Mouse (Mus musculus): ENCODE data around the gene Hist1h3e. TPM values are rescaled to one million over a fixed set of nuclear protein-coding genes. Genes with fewer than 3 reads are reported as not detected.
"Not testable (repeated sequence)": the region's sequence is repeated elsewhere in the genome, so short reads cannot be mapped to it uniquely, and the experiment has no call there.

Hist1h3e gene
- total RNA-seq, 2 experiments from 2014 or later: 49.0 to 79.9 TPM

DNA sequence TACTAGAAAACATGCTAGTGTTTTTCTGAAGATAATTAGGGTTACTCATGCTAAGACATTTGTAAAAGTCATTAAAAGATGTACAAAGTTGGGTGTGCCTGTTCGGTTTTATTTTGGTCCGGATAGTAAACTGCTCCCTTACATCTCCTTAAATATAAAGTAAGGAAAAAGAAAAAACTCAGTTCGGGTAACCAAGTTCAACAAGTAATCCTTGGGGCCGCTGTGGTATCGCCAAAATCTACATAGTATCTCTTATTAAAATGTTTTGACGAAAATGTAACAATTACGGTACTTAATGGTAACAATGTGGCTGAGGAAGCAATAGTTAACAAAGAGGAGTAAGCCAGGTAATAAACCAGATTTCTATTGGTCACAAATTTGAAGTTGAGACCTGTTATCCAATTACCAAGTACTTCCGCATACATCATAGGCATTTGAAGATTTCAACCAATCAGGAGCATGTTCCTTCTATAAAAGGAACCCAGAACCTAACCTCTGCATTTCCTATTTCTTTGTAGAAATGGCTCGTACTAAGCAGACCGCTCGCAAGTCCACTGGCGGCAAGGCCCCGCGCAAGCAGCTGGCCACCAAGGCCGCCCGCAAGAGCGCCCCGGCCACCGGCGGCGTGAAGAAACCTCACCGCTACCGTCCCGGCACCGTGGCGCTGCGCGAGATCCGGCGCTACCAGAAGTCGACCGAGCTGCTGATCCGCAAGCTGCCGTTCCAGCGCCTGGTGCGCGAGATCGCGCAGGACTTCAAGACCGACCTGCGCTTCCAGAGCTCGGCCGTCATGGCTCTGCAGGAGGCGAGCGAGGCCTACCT lies 18.0 kb downstream of the Hist1h3e start, which contains the start of gene Hist1h3f:
Gene Hist1h3f (plus strand): TSS at position 88 of the 822 bp plus-strand sequence.
- intact Hi-C loops (cut with DNase I): loop anchor here (5.0 kb wide), 1 partner anchor 153 kb away; the partner anchor contains the start of genes Hist1h1t and Hist1h4c
- DNase-seq: peak; percentile 68

DNA sequence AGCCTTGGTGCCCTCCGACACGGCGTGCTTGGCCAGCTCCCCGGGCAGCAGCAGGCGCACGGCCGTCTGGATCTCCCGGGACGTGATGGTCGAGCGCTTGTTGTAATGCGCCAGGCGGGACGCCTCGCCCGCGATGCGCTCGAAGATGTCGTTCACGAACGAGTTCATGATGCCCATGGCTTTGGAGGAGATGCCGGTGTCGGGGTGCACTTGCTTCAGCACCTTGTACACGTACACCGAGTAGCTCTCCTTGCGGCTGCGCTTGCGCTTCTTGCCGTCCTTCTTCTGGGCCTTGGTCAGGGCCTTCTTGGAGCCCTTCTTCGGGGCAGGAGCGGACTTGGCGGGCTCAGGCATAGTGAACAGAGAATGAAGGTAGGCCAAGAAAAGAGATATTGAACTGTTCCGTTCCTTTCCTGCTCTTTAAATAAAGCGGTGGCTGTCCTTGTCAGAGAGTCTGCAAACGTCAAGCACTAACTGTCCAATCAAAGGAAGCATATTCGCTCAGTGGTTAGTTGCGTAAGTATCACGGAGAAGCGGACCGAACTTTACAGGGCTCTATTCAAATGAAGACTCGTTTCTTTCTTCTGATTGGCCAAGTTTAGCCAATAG lies 19.1 kb downstream of the Hist1h3e start, which contains the start of gene Hist1h2bh:
Gene Hist1h2bh (minus strand): TSS at position 394 of the 609 bp plus-strand sequence.
- peak; percentile 40 to 58 for DNase-seq

DNA sequence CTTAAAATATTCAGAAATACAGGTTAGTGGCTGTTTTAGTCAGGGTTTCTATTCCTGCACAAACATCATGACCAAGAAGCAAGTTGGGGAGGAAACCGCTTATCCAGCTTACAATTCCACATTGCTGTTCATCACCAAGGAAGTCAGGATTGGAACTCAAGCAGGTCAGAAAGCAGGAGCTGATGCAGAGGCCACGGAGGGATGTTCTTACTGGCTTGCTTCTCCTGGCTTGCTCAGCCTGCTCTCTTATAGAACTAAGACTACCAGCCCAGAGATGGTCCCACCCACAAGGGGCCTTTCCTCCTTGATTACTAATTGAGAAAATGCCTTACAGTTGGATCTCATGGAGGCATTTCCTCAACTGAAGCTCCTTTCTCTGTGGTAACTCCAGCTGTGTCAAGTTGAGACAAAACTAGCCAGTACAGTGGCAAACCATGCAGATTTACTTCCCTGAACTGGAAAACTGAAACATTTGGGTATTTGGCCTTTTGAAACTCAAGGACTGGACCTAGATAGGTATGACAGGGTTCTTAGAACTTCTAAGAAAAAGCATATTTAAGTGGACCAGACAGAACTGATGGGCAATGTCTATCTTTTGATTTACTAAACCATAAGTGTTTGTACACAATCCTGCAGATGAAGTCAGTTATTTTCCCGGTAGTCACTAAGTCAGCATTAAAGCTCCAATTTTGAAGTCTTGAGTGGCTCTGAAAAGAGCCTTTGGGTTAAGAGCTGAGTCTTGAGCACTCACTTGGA lies 19.8 kb downstream of the Hist1h3e start:
- DNase-seq: not testable (repeated sequence)
- intact Hi-C loops (cut with DNase I): loop anchor here (5.0 kb wide), 1 partner anchor 155 kb away; the partner anchor contains the start of genes Hist1h1t and Hist1h4c

More for the DNA sequence above, 19.1 kb downstream of the Hist1h3e start, which contains the start of gene Hist1h2bh:
- intact Hi-C loops (cut with DNase I): loop anchor here (5.0 kb wide), 1 partner anchor 154 kb away; the partner anchor contains the start of genes Hist1h1t and Hist1h4c

DNA sequence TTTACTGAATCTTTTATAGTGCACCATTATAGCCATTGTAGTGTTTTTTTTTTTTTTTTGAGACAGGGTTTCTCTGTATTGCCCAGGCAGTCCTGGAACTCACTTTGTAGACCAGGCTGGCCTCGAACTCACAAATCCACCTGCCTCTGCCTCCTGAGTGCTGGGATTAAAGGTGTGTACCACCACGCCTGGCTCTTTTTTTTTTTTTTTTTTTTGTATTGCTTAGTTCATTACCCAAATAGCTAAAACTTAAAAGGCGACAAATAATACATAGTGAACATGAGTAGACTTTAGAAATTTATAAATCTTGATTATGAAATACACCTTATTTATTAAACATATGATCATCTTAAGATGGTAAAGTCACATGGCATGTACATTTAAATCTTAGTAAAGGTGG lies 20.7 kb downstream of the Hist1h3e start:
- intact Hi-C loops (cut with DNase I): loop anchor here (5.0 kb wide), 1 partner anchor 156 kb away; the partner anchor contains the start of genes Hist1h1t and Hist1h4c
- no peak for DNase-seq

DNA sequence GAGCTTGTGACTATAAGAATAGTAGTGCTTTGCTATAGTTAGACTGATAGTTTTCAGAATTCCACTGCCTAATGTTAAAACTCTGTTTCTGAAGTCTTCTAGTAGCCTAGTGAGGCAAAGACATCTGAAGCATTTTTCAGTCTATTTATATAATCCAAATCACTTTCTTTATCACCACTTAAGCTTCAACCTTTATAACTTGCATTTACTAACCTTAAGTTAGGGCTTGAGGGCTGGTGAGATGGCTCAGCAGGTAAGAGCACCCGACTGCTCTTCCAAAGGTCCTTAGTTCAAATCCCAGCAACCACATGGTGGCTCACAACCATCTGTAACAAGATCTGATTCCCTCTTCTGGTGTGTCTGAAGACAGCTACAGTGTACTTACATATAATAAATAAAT lies 22.3 kb downstream of the Hist1h3e start:
- intact Hi-C loops (cut with DNase I): loop anchor here (5.0 kb wide), 1 partner anchor 157 kb away; the partner anchor contains the start of genes Hist1h1t and Hist1h4c
- DNase-seq: not testable (repeated sequence)

DNA sequence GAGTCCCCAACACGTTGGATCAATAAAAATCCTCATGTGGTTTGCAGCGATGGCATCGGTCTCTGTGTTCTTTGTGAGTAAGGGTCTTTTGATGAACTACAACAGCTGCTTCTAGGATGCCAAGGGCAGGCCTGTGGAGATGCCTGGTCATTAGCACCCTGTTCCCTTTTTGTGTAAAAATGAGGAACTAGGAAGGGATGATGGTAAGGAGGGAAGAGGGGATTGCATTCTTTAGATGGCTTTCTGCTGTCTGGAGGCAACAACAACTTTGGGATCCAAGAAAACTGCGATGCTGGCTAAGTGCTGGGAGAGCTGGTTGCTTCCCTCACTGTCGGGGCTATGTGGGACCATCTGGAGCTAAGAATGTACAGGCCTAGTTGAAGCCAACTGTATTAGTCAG lies 23.9 kb downstream of the Hist1h3e start:
- no peak for DNase-seq
- intact Hi-C loops (cut with DNase I): no loop called here

DNA sequence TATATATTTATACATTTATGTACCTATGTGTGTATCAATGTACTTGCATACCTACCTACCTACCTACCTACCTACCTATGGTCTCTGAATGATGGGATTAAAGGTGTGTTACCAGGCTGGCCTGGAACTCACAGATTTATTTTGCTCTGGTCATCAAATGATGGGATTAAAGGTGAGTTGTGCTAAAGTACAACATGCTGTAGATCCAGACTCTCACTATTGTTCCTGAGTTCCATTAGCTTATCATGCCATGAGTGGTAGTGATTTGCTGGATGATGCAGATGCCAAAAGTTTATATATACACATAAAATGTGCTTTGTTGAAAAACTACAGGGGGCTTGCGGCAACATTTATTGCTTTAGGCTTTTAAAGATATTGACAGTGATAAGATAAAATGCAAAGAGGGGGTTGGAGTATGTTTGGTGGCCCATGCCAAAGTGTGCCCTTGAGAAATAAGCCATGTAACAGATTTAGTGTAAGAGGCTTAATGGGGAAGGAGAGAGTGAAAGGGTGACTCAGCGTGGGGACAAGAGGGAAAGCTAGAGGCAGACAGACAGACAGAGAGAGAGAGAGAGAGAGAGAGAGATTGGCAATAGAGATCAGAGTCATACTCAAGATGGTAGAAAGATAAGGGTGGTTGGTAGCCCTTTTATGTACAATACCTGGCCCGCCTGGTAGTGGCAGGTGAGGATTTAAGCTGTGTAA lies 25.0 kb downstream of the Hist1h3e start:
- intact Hi-C loops (cut with DNase I): no loop called here

DNA sequence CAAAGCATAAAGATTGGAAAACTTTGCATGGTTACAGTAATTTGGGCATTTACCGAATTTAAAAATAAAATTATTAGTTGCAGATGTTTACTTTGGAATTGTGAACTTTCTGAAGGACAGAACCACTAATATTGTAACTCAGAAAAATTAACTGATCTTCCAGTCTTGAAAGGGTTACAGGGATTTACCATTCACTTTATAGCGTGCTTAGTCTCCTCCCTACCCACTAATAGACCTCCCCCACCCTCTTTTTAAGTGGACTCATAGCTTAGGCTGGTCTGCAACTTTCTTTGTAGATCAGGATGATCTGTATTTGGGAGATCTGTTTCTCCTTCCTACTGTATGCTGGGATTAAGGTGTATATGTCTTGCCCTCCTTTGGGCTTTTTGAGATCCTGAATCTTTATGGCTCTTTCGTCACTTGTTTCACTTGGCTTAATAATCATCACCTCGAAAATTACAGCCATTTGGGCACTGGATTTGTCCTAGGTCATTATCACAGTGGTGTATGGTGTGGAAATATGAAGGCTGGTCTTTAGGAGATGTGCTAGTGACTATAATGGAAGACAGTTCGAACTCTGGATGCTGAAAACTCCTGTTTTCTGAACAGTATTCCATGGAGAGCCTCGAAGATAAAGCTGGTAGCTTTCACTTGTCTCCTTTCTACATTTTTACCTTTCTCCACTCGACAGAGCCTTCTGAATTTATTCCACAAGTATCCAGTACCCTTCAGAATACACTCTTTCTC lies 25.9 kb downstream of the Hist1h3e start:
- intact Hi-C loops (cut with DNase I): no loop called here
- DNase-seq: no peak

More for the DNA sequence above, 25.0 kb downstream of the Hist1h3e start:
- DNase-seq: no peak

DNA sequence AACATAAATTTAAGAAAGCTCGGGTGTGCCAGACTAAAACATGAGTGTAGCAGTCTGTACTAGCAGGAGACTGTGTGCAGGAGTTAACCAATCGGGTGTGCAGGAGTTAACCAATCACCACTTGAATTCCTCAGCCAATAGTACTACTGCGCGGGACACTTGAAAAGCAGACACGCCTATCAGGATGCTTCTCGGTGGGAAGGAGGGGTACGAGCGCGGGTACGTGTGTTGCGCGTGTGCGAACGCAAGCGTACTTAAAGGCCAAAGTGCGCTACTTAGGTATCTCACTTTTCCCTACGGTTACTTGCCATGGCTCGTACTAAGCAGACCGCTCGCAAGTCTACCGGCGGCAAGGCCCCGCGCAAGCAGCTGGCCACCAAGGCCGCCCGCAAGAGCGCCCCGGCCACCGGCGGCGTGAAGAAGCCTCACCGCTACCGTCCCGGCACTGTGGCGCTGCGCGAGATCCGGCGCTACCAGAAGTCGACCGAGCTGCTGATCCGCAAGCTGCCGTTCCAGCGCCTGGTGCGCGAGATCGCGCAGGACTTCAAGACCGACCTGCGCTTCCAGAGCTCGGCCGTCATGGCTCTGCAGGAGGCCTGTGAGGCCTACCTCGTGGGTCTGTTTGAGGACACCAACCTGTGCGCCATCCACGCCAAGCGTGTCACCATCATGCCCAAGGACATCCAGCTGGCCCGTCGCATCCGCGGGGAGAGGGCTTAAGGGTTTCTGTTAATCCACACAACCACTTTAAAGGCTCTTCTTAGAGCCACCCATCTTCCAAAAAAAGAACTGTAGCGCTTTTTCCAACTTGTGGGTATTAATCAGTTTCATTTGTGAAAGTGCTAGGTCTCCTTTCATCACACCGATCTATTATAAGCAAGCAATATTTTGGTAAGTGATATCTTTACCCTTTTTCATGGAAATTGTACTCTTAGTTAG lies 26.8 kb downstream of the Hist1h3e start, which contains the start of gene Hist1h3g:
Gene Hist1h3g (plus strand): TSS at position 286 of the 939 bp plus-strand sequence.
- intact Hi-C loops (cut with DNase I): not testable (repeated sequence)
- DNase-seq: peak; percentile 81 to 88

DNA sequence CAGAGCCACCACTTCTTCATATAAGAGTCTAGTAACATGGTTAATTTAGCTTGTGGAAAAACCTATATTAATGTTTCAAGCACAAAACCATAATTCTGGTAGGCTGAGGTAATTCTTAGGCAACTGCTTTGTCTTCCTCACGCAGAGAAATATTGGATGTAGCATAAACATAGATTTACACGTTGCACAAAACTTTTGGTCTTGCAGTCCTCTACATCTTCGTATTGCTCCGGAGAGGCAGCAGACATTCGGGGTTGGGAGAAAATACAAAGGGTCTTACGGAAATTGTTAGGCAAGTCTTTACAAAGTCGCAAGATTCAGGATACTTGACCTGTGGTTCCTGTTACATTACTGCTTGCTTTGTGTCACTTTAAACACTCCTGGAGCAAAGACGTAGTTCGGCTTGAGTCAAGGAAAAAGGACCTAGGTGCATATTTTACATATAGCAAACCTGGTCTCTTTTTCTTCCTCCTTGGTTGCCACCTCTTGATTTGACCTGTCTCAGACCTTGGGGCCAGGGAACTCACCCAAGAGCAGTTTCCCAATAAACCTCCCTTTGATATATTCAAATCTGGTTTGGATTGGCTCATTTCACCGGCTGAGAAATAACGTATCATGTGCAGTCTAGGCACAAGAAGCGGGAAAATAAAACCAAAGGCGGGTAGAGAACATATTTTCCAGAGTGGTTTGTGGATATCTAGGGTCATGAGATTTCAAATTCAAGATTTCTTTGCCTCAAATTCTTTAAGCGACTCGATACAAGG lies 27.6 kb downstream of the Hist1h3e start:
- no peak for DNase-seq
- intact Hi-C loops (cut with DNase I): loop anchor here (5.0 kb wide), 1 partner anchor 48 kb away; the partner anchor contains the start of gene Hist1h4d

DNA sequence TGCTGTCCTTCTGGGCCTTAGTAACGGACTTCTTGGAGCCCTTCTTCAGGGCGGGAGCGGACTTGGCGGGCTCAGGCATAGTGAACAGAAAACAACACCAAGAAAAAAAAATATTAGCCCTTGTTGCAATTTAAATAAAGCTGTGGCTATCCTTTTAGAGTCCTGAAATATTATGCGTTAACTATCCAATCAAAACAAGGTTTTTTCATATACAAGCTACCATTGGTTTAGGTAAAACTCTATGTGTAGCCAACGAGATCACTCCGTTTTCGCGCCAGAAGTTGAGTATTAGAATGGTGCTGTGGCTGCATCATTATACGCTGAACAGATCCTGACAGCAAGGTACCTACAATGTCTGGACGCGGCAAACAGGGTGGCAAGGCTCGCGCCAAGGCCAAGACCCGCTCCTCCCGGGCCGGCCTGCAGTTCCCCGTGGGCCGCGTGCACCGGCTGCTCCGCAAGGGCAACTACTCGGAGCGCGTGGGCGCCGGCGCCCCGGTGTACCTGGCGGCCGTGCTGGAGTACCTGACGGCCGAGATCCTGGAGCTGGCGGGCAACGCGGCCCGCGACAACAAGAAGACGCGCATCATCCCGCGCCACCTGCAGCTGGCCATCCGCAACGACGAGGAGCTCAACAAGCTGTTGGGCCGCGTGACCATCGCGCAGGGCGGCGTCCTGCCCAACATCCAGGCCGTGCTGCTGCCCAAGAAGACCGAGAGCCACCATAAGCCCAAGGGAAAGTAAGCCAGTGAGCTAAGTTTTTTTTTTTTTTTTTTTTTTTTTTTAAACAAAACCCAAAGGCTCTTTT lies 28.4 kb downstream of the Hist1h3e start, which contains the start of gene Hist1h2af:
Gene Hist1h2af (plus strand): TSS at position 347 of the 808 bp plus-strand sequence.
- intact Hi-C loops (cut with DNase I): loop anchor here (5.0 kb wide), 1 partner anchor 49 kb away; the partner anchor contains the start of gene Hist1h4d
- peak; percentile 39 to 66 for DNase-seq

DNA sequence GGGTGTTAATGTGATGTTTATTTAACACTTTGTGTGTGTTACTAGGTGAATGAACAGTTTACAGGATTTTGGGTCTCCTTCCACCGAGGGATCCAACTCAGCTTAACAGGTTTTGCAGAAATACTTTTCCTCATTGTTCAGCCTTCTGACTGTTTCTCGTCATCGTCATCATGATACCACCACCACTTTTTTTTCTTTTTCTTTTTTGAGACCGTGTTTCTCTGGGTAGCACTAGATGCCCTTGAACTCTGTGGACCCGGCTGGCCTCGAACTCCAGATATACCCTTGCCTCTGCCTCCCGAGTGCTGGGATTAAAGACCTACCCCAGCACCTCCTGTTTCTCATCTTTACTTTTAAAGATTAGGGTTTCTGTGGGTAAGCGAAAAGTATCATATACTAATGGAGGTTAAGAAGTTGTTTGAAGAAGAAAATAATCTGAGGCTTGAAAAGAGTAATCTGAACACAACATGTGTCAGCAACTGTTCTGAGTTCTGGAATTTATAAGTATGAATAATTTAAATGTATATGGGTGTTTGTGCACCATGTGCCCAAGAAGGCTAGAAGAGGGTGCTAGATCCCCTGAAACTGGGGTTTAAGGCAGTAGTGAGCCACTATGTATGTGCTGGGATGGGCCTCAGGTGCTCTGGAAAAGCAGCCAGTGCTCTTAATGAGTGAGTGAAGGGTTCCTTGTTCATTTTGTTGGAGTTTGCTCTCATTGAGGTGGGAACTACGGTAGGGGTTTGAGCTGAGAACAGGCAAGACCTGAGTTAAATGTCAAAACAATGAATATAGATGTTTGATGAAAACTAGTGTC lies 29.7 kb downstream of the Hist1h3e start:
- intact Hi-C loops (cut with DNase I): loop anchor here (5.0 kb wide), 1 partner anchor 50 kb away; the partner anchor contains the start of gene Hist1h4d
- DNase-seq: no peak

DNA sequence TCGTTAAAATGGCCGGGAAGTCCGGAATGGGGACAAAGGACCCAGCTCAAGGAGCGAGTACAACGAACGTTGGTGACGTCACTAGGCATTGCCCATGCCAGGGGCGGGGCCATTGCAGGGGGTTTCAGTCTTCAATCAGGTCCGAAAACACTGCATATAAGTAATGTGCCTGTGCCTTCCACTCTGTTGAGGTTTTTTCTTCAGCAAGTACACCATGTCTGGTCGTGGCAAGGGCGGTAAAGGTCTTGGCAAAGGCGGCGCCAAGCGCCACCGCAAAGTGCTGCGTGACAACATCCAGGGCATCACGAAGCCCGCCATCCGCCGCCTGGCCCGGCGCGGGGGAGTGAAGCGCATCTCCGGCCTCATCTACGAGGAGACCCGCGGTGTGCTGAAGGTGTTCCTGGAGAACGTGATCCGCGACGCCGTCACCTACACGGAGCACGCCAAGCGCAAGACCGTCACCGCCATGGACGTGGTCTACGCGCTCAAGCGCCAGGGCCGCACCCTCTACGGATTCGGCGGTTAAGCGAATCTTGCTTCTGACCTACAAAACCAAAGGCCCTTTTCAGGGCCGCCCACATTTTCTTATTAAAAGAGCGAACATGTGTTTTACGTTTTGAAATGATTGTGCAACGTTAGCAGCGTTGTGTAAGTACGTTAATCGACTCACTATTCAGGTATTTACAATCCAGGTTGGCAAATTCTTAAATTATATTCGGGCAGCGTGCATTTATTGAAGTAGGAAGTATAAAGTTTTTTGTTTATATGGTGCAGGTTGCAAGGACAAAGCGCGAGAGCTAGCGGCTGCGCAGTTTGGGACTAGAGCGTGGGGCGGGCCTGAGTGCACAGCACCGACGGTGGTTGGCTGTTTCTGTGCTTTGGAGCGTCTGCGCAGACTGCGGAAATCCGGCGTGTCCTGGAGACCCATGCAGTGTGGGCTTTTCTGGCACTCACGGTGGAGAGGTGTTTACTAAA lies 31.0 kb downstream of the Hist1h3e start, which contains the start of gene Hist1h4h:
Gene Hist1h4h (plus strand): TSS at position 150 of the 975 bp plus-strand sequence.
- DNase-seq: peak; percentile 93 to 96
- intact Hi-C loops (cut with DNase I): loop anchor here (5.0 kb wide), 1 partner anchor 51 kb away; the partner anchor contains the start of gene Hist1h4d

All from heart, postnatal 14 days (tissue).